Mouse (Mus musculus): ENCODE measurements around the gene Axl. TPM values are rescaled to one million over a fixed set of nuclear protein-coding genes. Genes with fewer than 3 reads are reported as not detected.

The Axl gene
- total RNA-seq, 1 experiment, result 56.5 TPM

- no peak for DNase-seq (ENCODE audit: low read depth, low spot score)
- no peak overlapping the region for H3K4me3 ChIP-seq (ENCODE audit: insufficient read depth in 1 of 2, low read depth in 1 of 2, low read length in 2 of 2, poor library complexity in 1 of 2, severe bottlenecking in 1 of 2)
- H3K4me1 ChIP-seq (ENCODE audit: control insufficient read depth in 2 of 2, insufficient read depth in 2 of 2, low read length in 2 of 2, poor library complexity in 1 of 2), result peaks cover 0 to 3% of the 10 kb centered on the region in 2 experiments; a peak in 1 of 4 replicates
- in situ Hi-C loops (cut with MboI; ENCODE audit: low sequenced_read_pairs in 2 of 2, unreplicated experiment in 2 of 2), result no loop called here
- no peak overlapping the region for H3K27ac ChIP-seq (ENCODE audit: insufficient read depth, low read depth, low read length, poor library complexity, severe bottlenecking)
- peaks cover 43% of the 10 kb centered on the region for H3K36me3 ChIP-seq (ENCODE audit: control insufficient read depth, insufficient read depth, low read length, poor library complexity, severe bottlenecking)
- TF ChIP-seq ZC3H11A (IDR thresholded peaks at IDR 0.05; ENCODE audit: borderline replicate concordance, low read depth, low read length) (no peak), HCFC1 (IDR thresholded peaks at IDR 0.05; ENCODE audit: borderline replicate concordance, insufficient read depth, low read length) (no peak), CHD2 (IDR thresholded peaks at IDR 0.05; ENCODE audit: low read depth, low read length) (no peak), ZNF384 (IDR thresholded peaks at IDR 0.05; ENCODE audit: low read depth, low read length) (no peak), MAFK (IDR thresholded peaks at IDR 0.05; ENCODE audit: insufficient read depth, low read depth, low read length) (no peak)
- no peak overlapping the region for H3K9ac ChIP-seq (ENCODE audit: insufficient read depth, low read depth, low read length, poor library complexity, severe bottlenecking)
- H3K9me3 ChIP-seq (ENCODE audit: control insufficient read depth, insufficient read depth, low read depth, low read length), result no peaks in the 10 kb centered on the region
Observed at GRCm38 (mm10) chr7:25720760-25721159, 67.7 kb downstream of the Axl start.

DNA sequence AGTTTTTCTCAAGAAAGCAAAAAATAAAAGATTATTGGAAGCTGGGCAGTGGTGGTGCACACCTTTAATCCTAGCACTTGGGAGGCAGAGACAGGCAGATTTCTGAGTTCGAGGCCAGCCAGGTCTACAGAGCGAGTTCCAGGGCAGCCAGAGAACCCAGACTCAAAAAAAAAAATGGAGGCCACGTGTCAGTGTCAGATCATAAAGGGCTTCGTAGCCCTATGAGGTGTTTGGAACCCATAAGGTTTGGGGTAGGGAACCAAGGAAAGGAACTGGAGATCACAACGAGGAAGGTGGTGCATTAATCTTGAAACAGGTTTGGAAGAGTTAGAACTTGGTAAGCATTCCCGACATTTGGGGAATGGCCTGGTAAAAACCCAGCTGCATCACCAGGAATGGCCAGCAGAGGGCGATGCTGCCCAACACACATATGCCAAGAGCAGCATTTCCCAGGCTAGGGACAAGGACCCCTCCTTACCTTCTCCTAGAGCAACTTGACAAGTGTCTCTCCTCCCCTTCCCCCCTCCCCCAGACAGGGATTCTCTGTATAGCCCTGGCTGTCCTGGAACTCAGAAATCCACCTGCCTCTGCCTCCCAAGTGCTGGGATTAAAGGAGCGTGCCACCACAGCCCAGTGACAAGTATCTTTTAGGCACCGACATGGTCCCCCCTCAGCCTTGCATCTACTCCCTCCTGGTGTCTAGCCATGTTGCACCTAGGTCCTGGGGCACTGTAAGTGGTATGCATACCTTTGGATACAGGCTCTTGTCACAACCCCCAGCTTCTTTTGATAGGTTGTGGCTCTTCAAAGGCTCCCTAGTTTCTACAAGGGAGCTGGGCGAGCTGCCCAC is 68.5 kb downstream of the Axl start:
- Histone ChIP-seq H3K9me3 (ENCODE audit: control insufficient read depth, insufficient read depth, low read depth, low read length) (no peaks in the 10 kb centered on the region), H3K27ac (ENCODE audit: insufficient read depth, low read depth, low read length, poor library complexity, severe bottlenecking) (no peak overlapping the region), H3K4me1 (ENCODE audit: control insufficient read depth in 2 of 2, insufficient read depth in 2 of 2, low read length in 2 of 2, poor library complexity in 1 of 2) (peaks cover 0 to 3% of the 10 kb centered on the region in 2 experiments; a peak in 1 of 4 replicates), H3K9ac (ENCODE audit: insufficient read depth, low read depth, low read length, poor library complexity, severe bottlenecking) (peak overlapping the region; percentile 40; the same call in 1 of the 2 replicates), H3K36me3 (ENCODE audit: control insufficient read depth, insufficient read depth, low read length, poor library complexity, severe bottlenecking) (peaks cover 47% of the 10 kb centered on the region), H3K4me3 (ENCODE audit: insufficient read depth in 1 of 2, low read depth in 1 of 2, low read length in 2 of 2, poor library complexity in 1 of 2, severe bottlenecking in 1 of 2) (no peak overlapping the region)
- DNase-seq (ENCODE audit: low read depth, low spot score), result peak; percentile 75
- in situ Hi-C loops (cut with MboI; ENCODE audit: low sequenced_read_pairs in 2 of 2, unreplicated experiment in 2 of 2), result no loop called here
- TF ChIP-seq CHD2 (IDR thresholded peaks at IDR 0.05; ENCODE audit: low read depth, low read length), result no peak
- peak; percentile 19; the same call in 1 of the 2 replicates for TF ChIP-seq ZC3H11A (IDR thresholded peaks at IDR 0.05; ENCODE audit: borderline replicate concordance, low read depth, low read length)
- peak; percentile 26; the same call in 1 of the 2 replicates for TF ChIP-seq MAFK (IDR thresholded peaks at IDR 0.05; ENCODE audit: insufficient read depth, low read depth, low read length)

DNA sequence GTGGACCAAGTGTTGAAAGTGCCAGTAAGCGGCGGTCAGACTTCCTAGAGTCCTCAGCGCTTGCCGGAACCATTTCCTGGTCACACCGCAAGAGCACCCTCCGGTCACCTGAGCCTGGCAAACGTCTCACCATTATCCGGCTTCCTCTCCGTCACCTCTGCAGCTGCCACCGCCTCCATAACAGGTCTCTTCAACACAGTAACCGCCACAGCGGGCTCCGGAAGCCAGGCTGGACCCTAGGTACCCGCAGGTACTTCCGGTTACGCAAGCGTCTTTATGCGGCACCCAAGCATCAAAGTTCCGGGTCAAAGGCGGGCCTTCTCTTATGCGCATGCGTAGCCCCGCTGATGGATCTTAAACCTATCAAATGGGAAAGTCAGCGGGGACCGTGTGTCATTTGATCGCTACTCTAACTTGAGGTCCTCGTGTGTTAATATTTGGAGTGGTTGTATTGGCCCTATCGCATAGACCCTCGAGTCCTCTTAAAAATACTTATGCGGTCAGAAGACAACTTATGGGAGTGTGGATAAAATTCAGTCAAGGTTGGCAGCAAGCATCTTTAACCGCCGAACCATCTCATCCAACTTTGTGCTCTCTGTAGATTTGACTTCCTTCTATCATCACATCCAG is 69.6 kb downstream of the Axl start, which contains the start of gene Ccdc97:
TSS of gene Ccdc97 (minus strand) at position 301 of the 630 bp plus-strand sequence.
- Histone ChIP-seq H3K4me3 (ENCODE audit: insufficient read depth in 1 of 2, low read depth in 1 of 2, low read length in 2 of 2, poor library complexity in 1 of 2, severe bottlenecking in 1 of 2) (peak within 1 kb of the TSS; percentile 92 to 93), H3K9me3 (ENCODE audit: control insufficient read depth, insufficient read depth, low read depth, low read length) (no peaks in the 10 kb centered on the region), H3K4me1 (ENCODE audit: control insufficient read depth in 2 of 2, insufficient read depth in 2 of 2, low read length in 2 of 2, poor library complexity in 1 of 2) (peaks cover 0 to 3% of the 10 kb centered on the region in 2 experiments; a peak in 1 of 4 replicates), H3K36me3 (ENCODE audit: control insufficient read depth, insufficient read depth, low read length, poor library complexity, severe bottlenecking) (peaks cover 47% of the 10 kb centered on the region), H3K27ac (ENCODE audit: insufficient read depth, low read depth, low read length, poor library complexity, severe bottlenecking) (peak within 1 kb of the TSS; percentile 67; the same call in 1 of the 2 replicates), H3K9ac (ENCODE audit: insufficient read depth, low read depth, low read length, poor library complexity, severe bottlenecking) (peak within 1 kb of the TSS; percentile 91)
- peak; percentile 95 for DNase-seq (ENCODE audit: low read depth, low spot score)
- in situ Hi-C loops (cut with MboI; ENCODE audit: low sequenced_read_pairs in 2 of 2, unreplicated experiment in 2 of 2), result no loop called here
- TF ChIP-seq HCFC1 (IDR thresholded peaks at IDR 0.05; ENCODE audit: borderline replicate concordance, insufficient read depth, low read length) (peak; percentile 47; the same call in 1 of the 2 replicates), CHD2 (IDR thresholded peaks at IDR 0.05; ENCODE audit: low read depth, low read length) (no peak)

GRCm38 (mm10) chr7:25717478-25717877 is 71.0 kb downstream of the Axl start:
- H3K9ac ChIP-seq (ENCODE audit: insufficient read depth, low read depth, low read length, poor library complexity, severe bottlenecking), result no peak overlapping the region
- TF ChIP-seq ZNF384 (IDR thresholded peaks at IDR 0.05; ENCODE audit: low read depth, low read length) (no peak), MAFK (IDR thresholded peaks at IDR 0.05; ENCODE audit: insufficient read depth, low read depth, low read length) (no peak), HCFC1 (IDR thresholded peaks at IDR 0.05; ENCODE audit: borderline replicate concordance, insufficient read depth, low read length) (no peak), CHD2 (IDR thresholded peaks at IDR 0.05; ENCODE audit: low read depth, low read length) (no peak), ZC3H11A (IDR thresholded peaks at IDR 0.05; ENCODE audit: borderline replicate concordance, low read depth, low read length) (no peak)
- in situ Hi-C loops (cut with MboI; ENCODE audit: low sequenced_read_pairs in 2 of 2, unreplicated experiment in 2 of 2), result no loop called here

More at GRCm38 (mm10) chr7:25717478-25717877, 71.0 kb downstream of the Axl start:
- Histone ChIP-seq H3K9me3 (ENCODE audit: control insufficient read depth, insufficient read depth, low read depth, low read length) (no peaks in the 10 kb centered on the region), H3K27ac (ENCODE audit: insufficient read depth, low read depth, low read length, poor library complexity, severe bottlenecking) (no peak overlapping the region), H3K36me3 (ENCODE audit: control insufficient read depth, insufficient read depth, low read length, poor library complexity, severe bottlenecking) (peaks cover 44% of the 10 kb centered on the region), H3K4me3 (ENCODE audit: insufficient read depth in 1 of 2, low read depth in 1 of 2, low read length in 2 of 2, poor library complexity in 1 of 2, severe bottlenecking in 1 of 2) (no peak overlapping the region), H3K4me1 (ENCODE audit: control insufficient read depth in 2 of 2, insufficient read depth in 2 of 2, low read length in 2 of 2, poor library complexity in 1 of 2) (peaks cover 0 to 3% of the 10 kb centered on the region in 2 experiments; a peak in 1 of 4 replicates)
- DNase-seq (ENCODE audit: low read depth, low spot score), result no peak
